Mouse (Mus musculus): Measurements from ENCODE around the gene Plekha8. TPM values are rescaled to one million over a fixed set of nuclear protein-coding genes. Genes with fewer than 3 reads are reported as not detected.

Gene Plekha8
- polyA plus RNA-seq, 1 experiment: 10.1 TPM

GRCm38 (mm10) chr6:54643181-54643580, 48.3 kb downstream of the Plekha8 start:
- no peak for DNase-seq (ENCODE audit: low read depth)

- DNase-seq (ENCODE audit: low read depth): peak; percentile 75
Measured at GRCm38 (mm10) chr6:54655471-54656095, 60.7 kb downstream of the Plekha8 start.

GRCm38 (mm10) chr6:54657861-54658260, 63.0 kb downstream of the Plekha8 start:
- DNase-seq (ENCODE audit: low read depth): no peak

GRCm38 (mm10) chr6:54669868-54670267, 75.0 kb downstream of the Plekha8 start:
- DNase-seq (ENCODE audit: low read depth): no peak

GRCm38 (mm10) chr6:54672901-54673300, 78.0 kb downstream of the Plekha8 start:
- DNase-seq (ENCODE audit: low read depth): no peak

GRCm38 (mm10) chr6:54679686-54680085, 84.8 kb downstream of the Plekha8 start:
- DNase-seq (ENCODE audit: low read depth): no peak

- no peak for DNase-seq (ENCODE audit: low read depth)
Measured at GRCm38 (mm10) chr6:54680891-54681745, 86.2 kb downstream of the Plekha8 start, which contains the start of gene Mturn. Gene Mturn (plus strand): TSS chr6:54681624.

- DNase-seq (ENCODE audit: low read depth): no peak
Measured at GRCm38 (mm10) chr6:54681746-54682428, 87.0 kb downstream of the Plekha8 start.

GRCm38 (mm10) chr6:54684085-54684484, 89.2 kb downstream of the Plekha8 start:
- no peak for DNase-seq (ENCODE audit: low read depth)

- no peak for DNase-seq (ENCODE audit: low read depth)
Measured at GRCm38 (mm10) chr6:54685103-54685502, 90.2 kb downstream of the Plekha8 start.

- DNase-seq (ENCODE audit: low read depth): no peak
Measured at GRCm38 (mm10) chr6:54685716-54686395, 90.9 kb downstream of the Plekha8 start.

- no peak for DNase-seq (ENCODE audit: low read depth)
Measured at GRCm38 (mm10) chr6:54686946-54687737, 92.2 kb downstream of the Plekha8 start.

- no peak for DNase-seq (ENCODE audit: low read depth)
Measured at GRCm38 (mm10) chr6:54688467-54689323, 93.8 kb downstream of the Plekha8 start.

- no peak for DNase-seq (ENCODE audit: low read depth)
Measured at GRCm38 (mm10) chr6:54689686-54690085, 94.8 kb downstream of the Plekha8 start.

GRCm38 (mm10) chr6:54690838-54691237, 95.9 kb downstream of the Plekha8 start:
- DNase-seq (ENCODE audit: low read depth): no peak

- no peak for DNase-seq (ENCODE audit: low read depth)
Measured at GRCm38 (mm10) chr6:54691368-54692116, 96.6 kb downstream of the Plekha8 start.

GRCm38 (mm10) chr6:54692201-54692600, 97.3 kb downstream of the Plekha8 start:
- no peak for DNase-seq (ENCODE audit: low read depth)

- no peak for DNase-seq (ENCODE audit: low read depth)
Measured at GRCm38 (mm10) chr6:54693286-54693685, 98.4 kb downstream of the Plekha8 start.

All from gonadal fat pad, adult 2 months (tissue).